Mouse (Mus musculus) kidney, adult 2 months (tissue): ENCODE results near the gene Catip. TPM values are rescaled to one million over a fixed set of nuclear protein-coding genes. Genes with fewer than 3 reads are reported as not detected.
A peak's percentile ranks its signal among the peaks of the same experiment; 100 is the strongest.

ENCODE experiments used
- DNase-seq: peaks from one replicate; pipeline ENCODE4 v3.0.0; 2021
- H3K27ac ChIP-seq: fragments of 200-500 bp; 2 replicates; pipeline ENCODE4 v1.5.1; 2012; ENCODE audit warnings: low read depth, low read length, control low read depth, inconsistent platforms; ENCODE audit not compliant: insufficient read depth
- H3K27me3 ChIP-seq: fragments of 200-500 bp; replicated peaks from 2 replicates; pipeline ENCODE4 v1.6.1; 2012; ENCODE audit warnings: mild to moderate bottlenecking, moderate library complexity, low read length, inconsistent platforms; ENCODE audit not compliant: control insufficient read depth, insufficient read depth
- H3K36me3 ChIP-seq: fragments of 200-500 bp; 2 replicates; pipeline ENCODE4 v1.6.1; 2012; ENCODE audit warnings: mild to moderate bottlenecking, moderate library complexity, low read length, inconsistent platforms; ENCODE audit not compliant: control insufficient read depth, insufficient read depth
- H3K4me1 ChIP-seq: fragments of 200-500 bp; 2 replicates; pipeline ENCODE4 v1.6.1; 2011; ENCODE audit warnings: low read length; ENCODE audit not compliant: control insufficient read depth, insufficient read depth
- H3K4me3 ChIP-seq: fragments of 200-500 bp; 2 replicates; pipeline ENCODE4 v1.5.1; 2011; ENCODE audit warnings: mild to moderate bottlenecking, low read depth, low read length, control low read depth; ENCODE audit not compliant: insufficient read depth
- CTCF ChIP-seq: fragments of 200-500 bp; conservative IDR thresholded peaks from 2 replicates; pipeline ENCODE4 v1.5.1; 2011; ENCODE audit warnings: low read depth, mild to moderate bottlenecking, control low read depth, low read length, moderate library complexity, mixed read lengths; ENCODE audit not compliant: insufficient read depth, insufficient read length
- POLR2A ChIP-seq: fragments of 200-500 bp; IDR thresholded peaks from one replicate; pipeline ENCODE4 v1.6.1; 2011; ENCODE audit warnings: low read depth, low read length, control low read depth
- WGBS: fragments of 180-500 bp; shearing (Covaris S2); methylation state at CpG from one replicate; pipeline ENCODE4 v1.1.7; 2018; 5-methylcytosine and 5-hydroxymethylcytosine counted together
- polyA plus RNA-seq: library from polyadenylated mRNA; depleted of rRNA; stranded (reverse); fragments of >200 nt; gene quantifications from 2 replicates; pipeline ENCODE4 v1.2.3, GENCODE M21; 2012

The Catip gene
- polyA plus RNA-seq, 1 experiment: 0.33 TPM

DNA sequence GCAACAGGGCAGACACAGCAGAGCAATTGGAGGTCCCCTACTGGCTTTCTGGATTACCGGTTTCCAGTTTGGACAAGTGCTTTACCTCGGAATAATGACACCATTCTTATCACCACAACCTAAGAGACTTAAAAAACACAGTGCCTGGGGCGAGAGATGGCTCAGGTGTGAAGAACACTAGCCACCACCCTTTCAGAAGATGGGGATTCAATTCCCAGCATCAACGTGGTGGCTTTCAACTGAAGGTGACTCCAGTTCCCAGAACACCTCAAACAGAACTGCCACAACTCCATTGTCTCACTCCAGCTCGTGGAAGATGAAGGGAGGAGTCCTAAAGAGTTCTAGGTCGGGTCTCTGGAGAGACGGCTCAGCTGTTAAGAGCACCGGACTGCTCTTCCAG, 23.6 kb downstream of the Catip start:
- 88% methylated on average over 8 of the region's 8 CpGs for WGBS
- H3K27me3 ChIP-seq: no peaks in the 10 kb centered on the region
- TF ChIP-seq POLR2A: no peak
- TF ChIP-seq CTCF: no peak
- no peak overlapping the region for H3K27ac ChIP-seq
- H3K4me1 ChIP-seq: peaks cover 4% of the 10 kb centered on the region; the same call in 1 of the 2 replicates
- no peak for DNase-seq
- no peaks in the 10 kb centered on the region for H3K36me3 ChIP-seq
- H3K4me3 ChIP-seq: no peak overlapping the region

DNA sequence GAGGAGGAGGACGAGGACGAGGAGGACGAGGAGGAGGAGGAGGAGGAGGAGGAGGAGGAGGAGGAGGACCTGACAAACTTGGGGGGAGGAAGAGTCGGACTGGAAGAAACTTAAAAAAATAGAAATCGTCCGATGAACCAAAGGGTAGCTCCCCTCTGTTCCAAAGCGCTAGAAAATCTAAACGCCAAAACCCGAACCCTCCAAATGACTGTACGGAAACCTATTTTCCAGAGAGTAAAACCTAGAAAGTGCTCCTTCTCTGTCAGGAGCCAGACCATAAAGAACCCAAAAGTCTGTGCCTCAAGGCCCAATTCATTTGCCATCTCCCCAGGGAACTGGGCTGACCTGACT, 24.4 kb downstream of the Catip start:
- TF ChIP-seq POLR2A: no peak
- DNase-seq: no peak
- Histone ChIP-seq H3K27ac (peak overlapping the region; percentile 99), H3K36me3 (no peaks in the 10 kb centered on the region), H3K4me1 (peaks cover 4% of the 10 kb centered on the region; the same call in 1 of the 2 replicates), H3K27me3 (no peaks in the 10 kb centered on the region), H3K4me3 (peak overlapping the region; percentile 46)
- WGBS: 32% methylated on average over 7 of the region's 10 CpGs

DNA sequence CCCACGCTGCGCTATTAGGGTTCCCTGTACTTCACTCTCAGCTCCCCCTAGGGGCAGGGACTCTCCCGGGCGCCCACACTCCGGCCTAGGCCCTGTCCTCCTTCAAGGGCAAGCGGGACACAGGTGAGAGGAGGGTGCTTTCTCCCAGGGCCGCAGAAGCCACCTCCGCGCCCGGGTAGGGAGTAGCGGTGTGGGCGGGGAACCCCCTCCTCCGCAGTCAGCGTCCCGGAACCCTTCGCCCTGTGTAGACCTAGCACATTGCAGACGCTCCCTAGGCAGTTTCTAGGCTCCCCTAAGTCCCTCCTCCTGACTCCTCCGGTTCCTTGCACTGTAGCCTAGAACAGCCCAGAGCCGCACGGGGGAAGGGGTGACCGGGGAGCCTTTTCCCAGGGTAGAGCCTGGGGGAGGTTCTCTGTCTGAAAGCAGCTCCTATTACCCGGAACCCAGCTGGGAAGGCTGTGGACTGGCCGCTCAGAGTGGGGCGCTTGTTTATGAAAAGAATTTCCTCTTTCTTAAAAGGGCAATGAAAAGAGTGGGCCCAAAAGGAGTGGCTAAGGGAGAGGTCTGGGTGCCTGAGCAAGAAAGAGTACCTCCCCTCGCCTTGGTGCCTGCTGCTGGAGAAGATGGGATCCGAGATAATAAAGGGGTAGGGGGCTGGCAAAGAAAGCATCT, 24.9 kb downstream of the Catip start:
- DNase-seq: peak; percentile 98
- H3K4me1 ChIP-seq: peaks cover 4% of the 10 kb centered on the region; the same call in 1 of the 2 replicates
- under 1% methylated on average over 26 of the region's 26 CpGs for WGBS

GRCm38 (mm10) chr1:74387386-74387988, 25.6 kb downstream of the Catip start:
- TF ChIP-seq CTCF: no peak
- no peak for TF ChIP-seq POLR2A
- H3K27ac ChIP-seq: peak overlapping the region; percentile 99
- H3K4me3 ChIP-seq: peak overlapping the region; percentile 46
- no peak for DNase-seq
- H3K4me1 ChIP-seq: peaks cover 4% of the 10 kb centered on the region; the same call in 1 of the 2 replicates
- no peaks in the 10 kb centered on the region for H3K27me3 ChIP-seq
- 51% methylated on average over 15 of the region's 15 CpGs for WGBS
- no peaks in the 10 kb centered on the region for H3K36me3 ChIP-seq

More for the DNA sequence above, 24.9 kb downstream of the Catip start:
- H3K4me3 ChIP-seq: peak overlapping the region; percentile 46
- H3K27ac ChIP-seq: peak overlapping the region; percentile 99
- TF ChIP-seq CTCF (peak; percentile 59), POLR2A (peak; percentile 37)
- no peaks in the 10 kb centered on the region for H3K36me3 ChIP-seq
- H3K27me3 ChIP-seq: no peaks in the 10 kb centered on the region

GRCm38 (mm10) chr1:74388398-74388920, 26.6 kb downstream of the Catip start:
- DNase-seq: peak; percentile 18
- Histone ChIP-seq H3K36me3 (no peaks in the 10 kb centered on the region), H3K27me3 (no peaks in the 10 kb centered on the region), H3K27ac (no peak overlapping the region), H3K4me1 (peaks cover 9% of the 10 kb centered on the region; the same call in 1 of the 2 replicates), H3K4me3 (no peak overlapping the region)
- TF ChIP-seq POLR2A (no peak), CTCF (no peak)
- 84% methylated on average over 7 of the region's 7 CpGs for WGBS

GRCm38 (mm10) chr1:74389831-74390286, 28.0 kb downstream of the Catip start:
- TF ChIP-seq CTCF: no peak
- no peak for TF ChIP-seq POLR2A
- Histone ChIP-seq H3K36me3 (peaks cover 1% of the 10 kb centered on the region; the same call in 1 of the 2 replicates), H3K27me3 (no peaks in the 10 kb centered on the region), H3K4me1 (peaks cover 9% of the 10 kb centered on the region; the same call in 1 of the 2 replicates), H3K27ac (peak overlapping the region; percentile 36), H3K4me3 (no peak overlapping the region; the same call in 1 of the 2 replicates)
- WGBS: 29% methylated on average over 29 of the region's 29 CpGs
- peak; percentile 41 for DNase-seq
